ENCODE assay signal across 15 mouse cellular contexts in the genomic region with DNA sequence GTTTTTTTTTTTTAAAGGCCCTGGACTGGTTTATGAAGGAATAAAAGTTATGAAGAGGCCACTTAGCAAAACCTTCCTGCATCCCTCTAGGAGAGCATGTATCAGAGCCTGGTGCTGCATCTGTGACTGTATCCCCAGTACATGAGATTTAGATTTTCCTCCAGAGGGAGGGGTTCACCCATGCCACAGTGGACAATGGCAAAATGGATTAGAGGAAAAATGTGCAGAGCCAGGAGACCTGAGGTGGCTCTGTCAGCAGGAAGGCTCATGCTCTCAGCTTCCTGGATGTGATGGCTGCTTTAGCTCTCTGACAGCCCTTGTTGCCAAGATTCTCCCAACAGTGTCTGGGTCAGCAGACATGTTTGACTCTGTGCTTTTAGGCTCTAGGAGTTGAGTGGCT.
A peak's percentile ranks its signal among the peaks of the same experiment; 100 is the strongest.
DNase-seq lines count a peak whose midpoint lies in the region; ATAC-seq and TF ChIP-seq lines count a peak whose summit lies in the region.
"Had no signal": no experiment of that assay in that cellular context is flagged by ENCODE, and none has a peak within 500 bp of the region (broad histone marks: within the 10 kb centered on the region; RNA-seq: fewer than 3 reads in every experiment).

No protein-coding gene starts in this region.

- no peaks in the 10 kb centered on the region for H3K36me3 ChIP-seq in forebrain, embryonic 13.5 days (ENCODE audit: poor library complexity, severe bottlenecking)
- H3K36me3 ChIP-seq in forebrain, postnatal 0 days (ENCODE audit: insufficient read depth) = no peaks in the 10 kb centered on the region
- no peaks in the 10 kb centered on the region for H3K36me3 ChIP-seq in midbrain, embryonic 12.5 days
- no peaks in the 10 kb centered on the region for H3K36me3 ChIP-seq in midbrain, embryonic 15.5 days (replicated peaks)
- H3K36me3 ChIP-seq in limb, embryonic 10.5 days = no peaks in the 10 kb centered on the region
- no peaks in the 10 kb centered on the region for H3K36me3 ChIP-seq in kidney, embryonic 14.5 days (ENCODE audit: control insufficient read depth, insufficient read depth, low read length)
- H3K36me3 ChIP-seq: liver, embryonic 15.5 days; neural tube, embryonic 12.5 days had no signal

- DNase-seq in forebrain, postnatal 0 days = no peak
- DNase-seq in limb, embryonic 10.5 days (ENCODE audit: low spot score) = no peak
- no peak for DNase-seq in testis, postnatal 10 days (ENCODE audit: low spot score)
- no peak for DNase-seq in left cerebral cortex, adult 8-10 months (ENCODE audit: low spot score in 2 of 2)
- DNase-seq: B cell, adult 2 months; kidney, adult 8-10 months; layer of hippocampus, adult 9-11 months; right cerebral cortex, postnatal 14 days; thymus, adult 2 months had no signal

- no peak for ATAC-seq in forebrain, embryonic 13.5 days
- ATAC-seq in forebrain, postnatal 0 days = no peak
- ATAC-seq in midbrain, embryonic 12.5 days (ENCODE audit: low FRiP score, low read depth) = no peak
- ATAC-seq in midbrain, embryonic 15.5 days (replicated peaks) = no peak
- ATAC-seq in kidney, embryonic 14.5 days (ENCODE audit: low FRiP score, low TSS enrichment) = no peak

- TF ChIP-seq CTCF in forebrain, postnatal 0 days (IDR thresholded peaks at IDR 0.05; ENCODE audit: low read depth) = no peak

- no peaks in the 10 kb centered on the region for H3K9me3 ChIP-seq in forebrain, embryonic 13.5 days (replicated peaks)
- H3K9me3 ChIP-seq in forebrain, postnatal 0 days (ENCODE audit: low read length) = no peaks in the 10 kb centered on the region
- no peaks in the 10 kb centered on the region for H3K9me3 ChIP-seq in midbrain, embryonic 12.5 days
- H3K9me3 ChIP-seq in midbrain, embryonic 15.5 days = no peaks in the 10 kb centered on the region
- no peaks in the 10 kb centered on the region for H3K9me3 ChIP-seq in limb, embryonic 10.5 days (replicated peaks)
- H3K9me3 ChIP-seq in kidney, embryonic 14.5 days (ENCODE audit: control insufficient read depth, low read length) = no peaks in the 10 kb centered on the region
- H3K9me3 ChIP-seq: liver, embryonic 15.5 days; neural tube, embryonic 12.5 days had no signal

- no peaks in the 10 kb centered on the region for H3K27me3 ChIP-seq in forebrain, embryonic 13.5 days
- H3K27me3 ChIP-seq in forebrain, postnatal 0 days (ENCODE audit: insufficient read depth, low read length) = no peaks in the 10 kb centered on the region
- H3K27me3 ChIP-seq in midbrain, embryonic 12.5 days = no peaks in the 10 kb centered on the region; the same call in 1 of the 2 replicates
- no peaks in the 10 kb centered on the region for H3K27me3 ChIP-seq in midbrain, embryonic 15.5 days (replicated peaks)
- no peaks in the 10 kb centered on the region for H3K27me3 ChIP-seq in limb, embryonic 10.5 days (ENCODE audit: low read depth, poor library complexity, severe bottlenecking)
- no peaks in the 10 kb centered on the region for H3K27me3 ChIP-seq in kidney, embryonic 14.5 days (ENCODE audit: control insufficient read depth, insufficient read depth, low read length)
- H3K27me3 ChIP-seq: liver, embryonic 15.5 days; neural tube, embryonic 12.5 days had no signal

- H3K9ac ChIP-seq in forebrain, embryonic 13.5 days = no peak overlapping the region
- no peak overlapping the region for H3K9ac ChIP-seq in forebrain, postnatal 0 days
- H3K9ac ChIP-seq in midbrain, embryonic 12.5 days (replicated peaks) = no peak overlapping the region
- no peak overlapping the region for H3K9ac ChIP-seq in midbrain, embryonic 15.5 days
- no peak overlapping the region for H3K9ac ChIP-seq in kidney, embryonic 14.5 days (ENCODE audit: low read depth, low read length)
- H3K9ac ChIP-seq: liver, embryonic 15.5 days; neural tube, embryonic 12.5 days had no signal

- H3K27ac ChIP-seq in forebrain, embryonic 13.5 days = peak overlapping the region; percentile 31
- no peak overlapping the region for H3K27ac ChIP-seq in forebrain, postnatal 0 days (ENCODE audit: low read depth, low read length)
- H3K27ac ChIP-seq in midbrain, embryonic 12.5 days (replicated peaks) = peak overlapping the region; percentile 87
- H3K27ac ChIP-seq in midbrain, embryonic 15.5 days = no peak overlapping the region
- H3K27ac ChIP-seq in limb, embryonic 10.5 days = peak overlapping the region; percentile 86
- H3K27ac ChIP-seq in kidney, embryonic 14.5 days (ENCODE audit: low read depth, low read length) = no peak overlapping the region
- H3K27ac ChIP-seq: liver, embryonic 15.5 days had no signal

- H3K4me3 ChIP-seq in forebrain, embryonic 13.5 days = no peak overlapping the region
- no peak overlapping the region for H3K4me3 ChIP-seq in forebrain, postnatal 0 days (ENCODE audit: low read depth, low read length)
- no peak overlapping the region for H3K4me3 ChIP-seq in midbrain, embryonic 12.5 days
- H3K4me3 ChIP-seq in midbrain, embryonic 15.5 days = no peak overlapping the region
- H3K4me3 ChIP-seq in limb, embryonic 10.5 days = no peak overlapping the region
- H3K4me3 ChIP-seq in kidney, embryonic 14.5 days (ENCODE audit: low read length) = no peak overlapping the region
- H3K4me3 ChIP-seq: liver, embryonic 15.5 days; neural tube, embryonic 12.5 days had no signal

- no peak overlapping the region for H3K4me2 ChIP-seq in forebrain, embryonic 13.5 days
- H3K4me2 ChIP-seq in forebrain, postnatal 0 days (ENCODE audit: low read depth) = no peak overlapping the region
- no peak overlapping the region for H3K4me2 ChIP-seq in midbrain, embryonic 12.5 days (replicated peaks)
- no peak overlapping the region for H3K4me2 ChIP-seq in midbrain, embryonic 15.5 days
- no peak overlapping the region for H3K4me2 ChIP-seq in kidney, embryonic 14.5 days (replicated peaks; ENCODE audit: low read depth, low read length)
- H3K4me2 ChIP-seq: liver, embryonic 15.5 days; neural tube, embryonic 12.5 days had no signal

- peaks cover 28% of the 10 kb centered on the region for H3K4me1 ChIP-seq in forebrain, embryonic 13.5 days
- 0 out of 2 replicates have a peak, but pooled peaks cover 5% of the 10 kb centered on the region for H3K4me1 ChIP-seq in forebrain, postnatal 0 days (ENCODE audit: insufficient read depth)
- peaks cover 34% of the 10 kb centered on the region for H3K4me1 ChIP-seq in midbrain, embryonic 12.5 days
- H3K4me1 ChIP-seq in midbrain, embryonic 15.5 days = peaks cover 18% of the 10 kb centered on the region
- H3K4me1 ChIP-seq in limb, embryonic 10.5 days = peaks cover 36% of the 10 kb centered on the region
- peaks cover 20% of the 10 kb centered on the region for H3K4me1 ChIP-seq in kidney, embryonic 14.5 days (ENCODE audit: control insufficient read depth, insufficient read depth, low read length)
- H3K4me1 ChIP-seq: liver, embryonic 15.5 days had no signal

Comparison
In these comparisons a context has a peak if more than half of its experiments do, and no peak if none do; other contexts are left out.
1. H3K27ac ChIP-seq: peak in forebrain, embryonic 13.5 days (single experiment), midbrain, embryonic 12.5 days (single experiment) and limb, embryonic 10.5 days (single experiment); none in forebrain, postnatal 0 days (single experiment), midbrain, embryonic 15.5 days (single experiment) and kidney, embryonic 14.5 days (single experiment).